Mouse (Mus musculus): ENCODE results near the gene Hfe.

DNA sequence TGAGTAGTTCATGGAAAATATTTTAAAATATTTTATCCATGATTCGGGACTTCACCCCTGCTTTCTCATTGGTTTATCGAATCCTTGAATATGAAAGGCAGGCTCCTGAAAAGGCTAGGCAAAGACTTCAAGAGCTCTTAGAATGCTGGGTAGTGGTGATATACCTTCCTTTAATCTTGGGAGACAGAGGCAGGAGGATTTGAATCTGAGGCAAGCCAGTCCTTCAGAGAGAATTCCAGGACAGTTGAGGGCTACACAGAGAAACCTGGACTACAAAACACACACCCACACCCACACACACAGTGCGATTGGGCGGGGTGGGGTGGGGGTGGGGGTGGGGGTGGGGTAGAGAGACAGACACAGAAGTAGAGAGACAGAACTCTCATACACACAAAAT is 37.2 kb upstream of the Hfe start:
- no peak for TF ChIP-seq POLR2A (IDR thresholded peaks at IDR 0.05; ENCODE audit: borderline replicate concordance, low read depth, low read length)
- TF ChIP-seq CTCF (IDR thresholded peaks at IDR 0.05; ENCODE audit: low read depth, low read length): no peak
